Mouse (Mus musculus) right cerebral cortex, postnatal 4 days (tissue): ENCODE results near the gene Qtrt2.

Source experiments
- DNase-seq: peaks from one replicate; pipeline ENCODE4 v3.0.0-alpha.2; 2022

Gene Qtrt2

GRCm38 (mm10) chr16:43926341-43926859, at the start of gene Qtrt2:
Qtrt2 (minus strand) TSS chr16:43926809.
- no peak for DNase-seq

DNA sequence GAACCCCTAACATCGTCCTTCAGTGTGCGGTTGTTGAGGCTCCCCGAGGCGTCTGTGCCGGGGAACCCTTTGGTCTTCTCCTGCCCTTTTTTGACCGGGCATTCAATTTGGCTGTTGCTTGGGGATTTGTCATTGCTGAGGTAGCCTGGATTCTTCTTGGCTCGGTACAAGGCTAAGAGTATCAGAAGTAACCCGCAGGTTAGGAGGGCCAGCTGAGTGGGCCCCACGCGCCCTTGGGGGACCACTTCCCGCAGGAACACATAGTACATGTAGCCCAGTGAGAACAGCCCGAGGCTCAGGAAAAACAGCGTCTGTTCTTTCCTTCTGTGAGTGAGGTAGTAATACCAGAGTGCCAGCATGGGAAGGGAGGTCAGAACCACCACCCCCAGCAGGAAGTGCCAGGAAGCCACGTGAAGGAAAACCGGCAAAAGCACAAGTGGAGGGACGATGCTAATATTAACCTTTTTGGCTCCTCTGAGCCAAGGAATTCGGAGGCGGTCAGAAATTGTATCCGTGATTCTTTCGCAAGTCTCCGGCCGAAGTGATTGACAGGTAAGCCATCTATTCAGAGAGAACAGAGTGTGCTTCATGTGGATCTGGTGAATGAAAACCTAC, 47.1 kb upstream of the Qtrt2 start:
- no peak for DNase-seq

DNA sequence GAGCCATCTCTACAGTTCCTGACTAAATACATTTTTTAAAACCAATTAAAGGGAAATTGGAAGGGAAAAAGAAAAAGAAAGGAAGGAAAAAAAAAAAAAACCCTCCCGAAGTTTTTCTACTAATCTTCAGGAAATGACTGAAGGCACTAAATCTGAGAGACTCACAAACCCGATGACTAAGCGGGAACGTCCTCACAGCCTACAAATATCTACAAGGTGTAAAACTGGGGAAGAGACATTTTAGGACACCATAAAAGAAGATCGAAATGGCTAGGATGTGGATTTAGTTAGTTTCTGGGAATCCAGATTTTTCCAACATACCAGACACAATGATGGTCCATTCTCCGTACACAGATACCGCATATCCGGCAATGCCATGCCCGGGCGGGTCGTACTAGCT, 46.5 kb upstream of the Qtrt2 start:
- no peak for DNase-seq

DNA sequence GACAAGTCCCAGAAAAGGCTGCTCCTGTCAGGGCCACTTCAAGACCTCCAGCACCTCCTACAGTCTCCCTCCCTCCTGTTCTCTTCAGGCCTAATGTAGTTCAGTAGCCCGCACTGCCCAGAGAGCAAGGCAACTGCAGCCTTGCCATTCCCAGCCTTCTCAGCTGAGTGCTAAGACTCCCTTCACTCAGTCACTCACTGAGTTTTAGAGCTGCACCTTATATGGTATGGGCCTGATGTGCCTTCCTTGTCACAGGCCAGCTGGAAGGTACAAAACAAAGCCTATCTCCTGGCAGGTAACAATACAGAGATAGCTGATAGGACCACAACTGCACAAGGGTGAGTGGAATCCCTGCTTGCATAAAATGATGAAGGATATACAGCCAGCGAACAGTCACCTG, 45.8 kb upstream of the Qtrt2 start:
- no peak for DNase-seq

GRCm38 (mm10) chr16:43971741-43972140, 45.1 kb upstream of the Qtrt2 start:
- no peak for DNase-seq

DNA sequence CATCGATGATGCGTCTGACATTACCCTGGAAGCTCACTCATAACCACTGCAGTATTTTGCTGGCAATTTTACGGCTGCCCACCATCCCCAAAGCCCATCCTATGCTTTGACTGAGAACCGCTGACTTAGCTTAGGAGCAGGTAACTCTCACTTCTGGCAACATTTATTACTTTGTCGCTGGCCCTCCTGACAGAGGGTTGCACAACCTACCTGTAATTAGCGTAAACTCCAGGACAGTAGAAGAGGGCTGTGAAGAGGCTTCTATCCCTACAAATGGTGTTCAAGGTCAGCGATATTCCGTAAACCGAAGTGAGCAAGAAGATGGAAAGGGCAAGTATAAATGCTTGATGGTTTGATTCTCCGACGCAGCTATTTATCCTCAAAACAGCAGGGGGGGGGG, 44.6 kb upstream of the Qtrt2 start:
- no peak for DNase-seq

DNA sequence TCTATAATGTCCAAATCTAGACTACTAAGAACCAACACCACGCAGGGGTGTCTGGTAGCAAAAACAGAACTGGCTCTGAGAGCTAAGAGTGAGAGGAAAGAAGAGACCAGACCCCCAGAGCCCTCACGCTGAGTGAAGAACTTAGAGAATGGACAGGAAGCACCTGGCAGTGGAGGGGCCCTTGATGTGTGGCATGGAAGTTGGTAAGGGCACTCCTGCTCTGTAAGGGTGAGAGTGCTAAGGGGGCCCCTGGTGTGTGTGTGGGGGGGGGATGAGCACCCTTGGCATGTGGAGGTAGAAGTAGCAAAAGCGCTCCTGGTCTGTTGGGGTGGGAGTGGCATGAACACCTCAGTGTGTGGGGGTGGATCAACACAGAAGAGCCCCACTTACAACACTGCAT, 43.8 kb upstream of the Qtrt2 start:
- DNase-seq = no peak

GRCm38 (mm10) chr16:43965781-43966389, 39.3 kb upstream of the Qtrt2 start:
- no peak for DNase-seq

- no peak for DNase-seq
Observed at GRCm38 (mm10) chr16:43963780-43964179, 37.2 kb upstream of the Qtrt2 start.

GRCm38 (mm10) chr16:43963291-43963690, 36.7 kb upstream of the Qtrt2 start:
- no peak for DNase-seq

GRCm38 (mm10) chr16:43958038-43958437, 31.4 kb upstream of the Qtrt2 start:
- DNase-seq = no peak

DNA sequence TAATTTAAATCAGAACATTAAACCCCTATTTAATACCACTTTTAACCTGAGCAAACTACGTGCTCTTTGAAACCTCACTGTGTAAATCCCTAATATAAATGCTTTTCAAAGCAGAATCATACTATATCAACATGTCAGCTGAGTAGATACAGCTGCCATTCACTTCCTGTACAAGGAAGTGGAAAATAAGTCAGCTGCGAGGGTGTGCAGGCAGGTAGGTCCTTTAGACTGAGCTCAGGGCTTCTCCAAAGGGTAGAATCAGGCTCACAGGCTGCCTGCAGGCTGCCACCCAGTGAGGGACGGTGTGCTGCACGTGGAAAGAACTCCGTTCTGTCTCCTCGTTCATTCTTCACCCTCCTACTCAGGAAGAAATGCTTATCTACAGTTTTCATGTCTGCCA, 28.3 kb upstream of the Qtrt2 start:
- no peak for DNase-seq

- no peak for DNase-seq
Observed at GRCm38 (mm10) chr16:43951591-43951990, 25.0 kb upstream of the Qtrt2 start.

DNA sequence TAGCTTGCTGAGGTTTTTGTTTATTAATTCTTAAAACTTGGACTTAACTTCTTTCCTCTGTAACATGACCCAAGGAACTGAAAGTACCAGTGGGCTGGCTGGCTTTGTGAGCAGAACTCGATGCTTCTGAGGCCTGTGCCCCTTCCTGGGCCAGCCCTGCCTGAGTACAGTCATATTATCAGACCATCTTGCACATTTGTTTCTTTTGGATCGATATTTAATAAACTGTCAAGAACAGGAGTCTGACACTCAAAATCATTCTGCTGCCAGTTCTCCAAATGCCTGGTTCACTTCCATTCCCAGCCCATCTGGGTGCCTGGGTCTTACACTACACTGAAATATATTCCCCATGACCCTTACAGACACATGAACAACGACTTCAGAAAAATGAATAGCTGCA, 19.3 kb upstream of the Qtrt2 start:
- DNase-seq = no peak

- no peak for DNase-seq
Observed at GRCm38 (mm10) chr16:43945351-43945750, 18.7 kb upstream of the Qtrt2 start.

- DNase-seq = no peak
Observed at GRCm38 (mm10) chr16:43940846-43941245, 14.2 kb upstream of the Qtrt2 start.

GRCm38 (mm10) chr16:43935892-43936291, 9.3 kb upstream of the Qtrt2 start:
- DNase-seq = no peak

DNA sequence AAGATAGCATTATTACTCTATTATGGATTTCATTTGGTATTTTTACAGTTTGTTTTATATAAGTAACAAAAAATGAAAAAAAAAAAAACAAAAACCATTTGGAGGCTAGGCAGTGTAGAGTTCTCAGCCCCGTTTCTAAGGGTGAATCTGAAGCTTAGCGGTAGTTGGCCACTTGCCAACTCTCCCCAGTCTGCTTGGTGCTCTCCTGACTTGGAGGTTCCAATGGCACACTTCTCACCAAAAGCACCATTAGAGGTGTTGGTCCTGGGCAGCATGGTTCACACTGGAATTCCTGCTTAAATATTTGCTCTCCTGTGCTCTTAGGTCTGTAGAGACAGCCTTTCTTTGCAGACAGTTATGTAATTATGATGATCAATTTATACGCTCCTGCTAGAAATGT, 8.8 kb upstream of the Qtrt2 start:
- no peak for DNase-seq

DNA sequence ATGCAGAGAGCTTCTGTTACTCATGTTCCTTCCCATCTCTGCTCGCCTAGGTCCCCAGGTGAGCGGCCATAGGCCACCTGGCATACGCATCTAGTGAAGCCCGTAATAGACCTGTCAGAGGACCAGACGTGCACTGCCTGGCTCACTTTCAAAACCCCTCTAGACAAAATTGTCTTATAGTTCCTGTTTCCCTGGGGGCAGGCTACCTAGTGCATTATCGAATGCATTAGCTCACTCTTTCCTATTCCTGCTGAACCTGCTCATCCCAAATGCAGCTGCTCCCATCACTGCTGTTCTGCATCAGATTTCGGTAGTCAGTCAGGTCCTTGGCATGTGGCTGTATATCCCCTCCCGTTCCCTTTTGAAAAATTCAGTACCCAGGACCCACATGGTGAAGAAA, 8.2 kb upstream of the Qtrt2 start:
- no peak for DNase-seq

GRCm38 (mm10) chr16:43933041-43933440, 6.4 kb upstream of the Qtrt2 start:
- DNase-seq = no peak

DNA sequence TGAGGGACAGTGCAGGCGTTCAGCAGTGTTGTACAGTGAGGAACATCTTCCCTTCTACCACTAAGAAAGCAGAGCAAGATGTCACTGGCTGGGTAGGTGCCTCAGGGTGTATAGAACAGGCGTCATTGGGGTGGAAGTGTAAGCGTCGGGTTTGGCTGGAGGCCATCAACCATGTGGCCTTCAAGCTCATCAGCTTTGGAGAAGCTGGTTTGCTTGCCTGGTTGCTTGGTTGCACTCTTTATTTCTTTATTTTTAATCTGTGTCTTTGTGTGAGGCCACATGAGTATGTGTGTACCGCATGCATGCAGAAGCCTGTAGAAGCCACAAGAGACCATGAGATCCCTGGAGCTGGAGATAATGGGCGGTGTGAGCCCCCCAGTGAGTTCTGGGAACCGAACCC, 5.7 kb upstream of the Qtrt2 start:
- DNase-seq = no peak

DNA sequence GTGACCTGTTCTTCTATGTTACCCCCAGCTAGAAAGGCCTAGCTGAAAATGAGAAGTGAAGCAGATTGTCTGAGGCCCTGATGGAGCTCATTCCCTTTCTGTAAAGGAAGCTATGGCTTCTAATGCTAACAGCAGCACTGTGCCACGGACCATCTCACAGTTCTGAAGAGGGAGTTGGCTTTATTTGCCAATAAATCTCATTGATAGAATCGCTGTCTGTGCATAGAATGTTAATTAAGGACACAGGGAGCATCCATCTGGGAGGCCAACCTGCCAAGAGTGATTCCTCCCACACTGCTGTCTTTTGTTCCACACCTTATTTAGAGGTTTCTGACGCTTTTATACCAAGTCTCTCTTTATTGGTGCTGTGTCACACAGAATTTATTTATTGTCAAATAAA, 4.9 kb upstream of the Qtrt2 start:
- no peak for DNase-seq

DNA sequence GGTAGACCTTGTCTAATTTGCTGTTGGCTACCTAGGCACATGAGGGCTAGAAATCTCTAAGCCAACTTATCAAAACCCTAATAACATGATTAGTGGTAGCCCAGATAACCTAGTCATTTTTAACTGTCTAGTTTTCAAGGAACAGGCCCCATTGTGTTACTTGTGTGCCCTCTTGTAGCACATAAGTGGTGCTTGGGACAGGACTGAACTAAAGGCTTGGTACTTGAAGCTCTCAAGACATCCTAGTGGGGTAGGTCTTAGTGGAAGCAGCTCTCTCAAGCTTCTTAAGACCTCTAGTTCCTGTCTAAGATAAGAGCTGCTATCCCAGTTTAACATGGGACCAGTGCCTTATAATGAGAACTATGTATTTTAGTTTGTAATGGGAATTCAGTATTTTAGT, 4.0 kb upstream of the Qtrt2 start:
- DNase-seq = no peak

- no peak for DNase-seq
Observed at GRCm38 (mm10) chr16:43925846-43926245, 763 bp downstream of the Qtrt2 start.

DNA sequence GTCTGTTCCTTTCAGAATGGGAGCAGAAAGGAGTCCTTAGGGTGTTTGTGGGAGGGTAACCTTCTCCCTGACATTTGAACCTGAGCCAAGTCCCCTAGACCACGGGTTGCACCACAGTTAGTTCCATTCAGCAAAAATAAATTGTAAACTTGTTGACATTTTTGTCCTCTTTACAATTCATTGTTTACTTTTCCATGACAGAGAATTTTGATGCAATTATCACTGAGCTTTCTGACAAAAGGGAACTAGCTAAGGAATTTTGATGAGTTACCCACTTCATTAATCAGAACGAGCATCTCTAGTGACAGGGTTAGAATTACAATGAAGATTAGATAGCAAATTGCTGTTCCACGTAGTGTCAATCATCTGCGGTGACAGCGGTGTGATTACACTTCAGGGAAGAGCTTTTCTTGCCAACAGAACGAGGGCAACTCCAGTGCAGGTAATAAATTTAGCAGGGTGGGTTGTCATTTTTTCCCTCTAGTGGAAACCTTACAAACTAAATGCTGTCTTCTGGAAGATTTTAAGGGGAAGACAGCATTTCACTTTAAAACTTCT, 1.5 kb downstream of the Qtrt2 start:
- DNase-seq = no peak
